Mouse (Mus musculus): ENCODE data around the gene Fam49a. TPM values are rescaled to one million over a fixed set of nuclear protein-coding genes. Genes with fewer than 3 reads are reported as not detected.

Fam49a gene
- total RNA-seq, 1 experiment from 2014 or later, result 16.5 TPM

- ATAC-seq (replicated peaks; ENCODE audit: low read depth, poor library complexity, severe bottlenecking), result peak; percentile 55
Observed at GRCm38 (mm10) chr12:12351816-12352552, 90.0 kb downstream of the Fam49a start.

- no peak for ATAC-seq (replicated peaks; ENCODE audit: low read depth, poor library complexity, severe bottlenecking)
Observed at GRCm38 (mm10) chr12:12354115-12354653, 92.2 kb downstream of the Fam49a start.

- ATAC-seq (replicated peaks; ENCODE audit: low read depth, poor library complexity, severe bottlenecking), result no peak
Observed at GRCm38 (mm10) chr12:12356048-12356447, 94.1 kb downstream of the Fam49a start.

- ATAC-seq (replicated peaks; ENCODE audit: low read depth, poor library complexity, severe bottlenecking), result no peak
Observed at GRCm38 (mm10) chr12:12356463-12356862, 94.5 kb downstream of the Fam49a start.

GRCm38 (mm10) chr12:12356946-12357345 lies 95.0 kb downstream of the Fam49a start:
- ATAC-seq (replicated peaks; ENCODE audit: low read depth, poor library complexity, severe bottlenecking), result no peak

GRCm38 (mm10) chr12:12359923-12360322 lies 98.0 kb downstream of the Fam49a start:
- ATAC-seq (replicated peaks; ENCODE audit: low read depth, poor library complexity, severe bottlenecking), result peak; percentile 78

- ATAC-seq (replicated peaks; ENCODE audit: low read depth, poor library complexity, severe bottlenecking), result no peak
Observed at GRCm38 (mm10) chr12:12362371-12362770, 100.4 kb downstream of the Fam49a start.

GRCm38 (mm10) chr12:12364201-12364600 lies 102.3 kb downstream of the Fam49a start:
- no peak for ATAC-seq (replicated peaks; ENCODE audit: low read depth, poor library complexity, severe bottlenecking)

- ATAC-seq (replicated peaks; ENCODE audit: low read depth, poor library complexity, severe bottlenecking), result no peak
Observed at GRCm38 (mm10) chr12:12367423-12367822, 105.5 kb downstream of the Fam49a start.

GRCm38 (mm10) chr12:12373111-12373862 lies 111.3 kb downstream of the Fam49a start:
- no peak for ATAC-seq (replicated peaks; ENCODE audit: low read depth, poor library complexity, severe bottlenecking)

- no peak for ATAC-seq (replicated peaks; ENCODE audit: low read depth, poor library complexity, severe bottlenecking)
Observed at GRCm38 (mm10) chr12:12379056-12379455, 117.1 kb downstream of the Fam49a start.

GRCm38 (mm10) chr12:12389271-12389670 lies 127.3 kb downstream of the Fam49a start:
- ATAC-seq (replicated peaks; ENCODE audit: low read depth, poor library complexity, severe bottlenecking), result no peak

- peak; percentile 74 for ATAC-seq (replicated peaks; ENCODE audit: low read depth, poor library complexity, severe bottlenecking)
Observed at GRCm38 (mm10) chr12:12396224-12396623, 134.3 kb downstream of the Fam49a start.

- ATAC-seq (replicated peaks; ENCODE audit: low read depth, poor library complexity, severe bottlenecking), result peak; percentile 87
Observed at GRCm38 (mm10) chr12:12401051-12401465, 139.1 kb downstream of the Fam49a start.

- ATAC-seq (replicated peaks; ENCODE audit: low read depth, poor library complexity, severe bottlenecking), result 0 out of 2 replicates have a peak, but pooled peaks have one; percentile 20
Observed at GRCm38 (mm10) chr12:12401504-12401903, 139.6 kb downstream of the Fam49a start.

GRCm38 (mm10) chr12:12405491-12406110 lies 143.7 kb downstream of the Fam49a start:
- no peak for ATAC-seq (replicated peaks; ENCODE audit: low read depth, poor library complexity, severe bottlenecking)

- ATAC-seq (replicated peaks; ENCODE audit: low read depth, poor library complexity, severe bottlenecking), result no peak
Observed at GRCm38 (mm10) chr12:12409044-12409443, 147.1 kb downstream of the Fam49a start.

GRCm38 (mm10) chr12:12412674-12413073 lies 150.7 kb downstream of the Fam49a start:
- ATAC-seq (replicated peaks; ENCODE audit: low read depth, poor library complexity, severe bottlenecking), result peak; percentile 99

- no peak for ATAC-seq (replicated peaks; ENCODE audit: low read depth, poor library complexity, severe bottlenecking)
Observed at GRCm38 (mm10) chr12:12420423-12420822, 158.5 kb downstream of the Fam49a start.

- peak; percentile 98 for ATAC-seq (replicated peaks; ENCODE audit: low read depth, poor library complexity, severe bottlenecking)
Observed at GRCm38 (mm10) chr12:12420841-12421579, 159.1 kb downstream of the Fam49a start.

Data from common myeloid progenitor, adult 5-6 weeks (primary cell).